Comparison of ENCODE assay signal across 32 mouse cellular contexts in the genomic region with DNA sequence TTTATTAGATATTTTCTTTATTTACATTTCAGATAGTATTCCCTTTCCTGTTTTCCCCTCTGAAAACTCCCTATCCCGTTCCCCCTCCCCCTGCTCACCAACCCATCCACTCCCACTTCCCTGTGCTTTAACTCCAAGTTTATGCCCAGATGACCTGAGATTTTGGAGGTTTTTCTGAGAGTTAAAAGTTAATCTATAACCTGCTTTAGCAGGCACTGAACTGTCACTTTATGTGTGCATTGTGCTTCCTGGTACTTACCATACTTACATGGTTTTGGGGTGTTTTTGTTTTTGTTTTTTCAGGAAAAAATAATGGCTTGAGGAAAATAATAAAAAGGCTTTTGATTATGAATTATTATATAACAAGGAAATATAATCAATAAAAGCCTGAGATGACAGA.
"Had no signal": no experiment of that assay in that cellular context is flagged by ENCODE, and none has a peak within 500 bp of the region (broad histone marks: within the 10 kb centered on the region; RNA-seq: fewer than 3 reads in every experiment).

No protein-coding gene starts in this region.

- H3K27ac ChIP-seq: heart, adult 2 months; heart, embryonic 10.5 days; heart, embryonic 13.5 days; heart, embryonic 15.5 days; hindbrain, embryonic 10.5 days; hindbrain, embryonic 12.5 days; hindbrain, embryonic 13.5 days; hindbrain, embryonic 14.5 days; hindbrain, embryonic 15.5 days; hindbrain, postnatal 0 days; kidney, postnatal 0 days; layer of hippocampus, adult 2 months; left cerebral cortex, adult 2 months had no signal

- H3K4me1 ChIP-seq: heart, embryonic 10.5 days; heart, embryonic 12.5 days; heart, embryonic 13.5 days; heart, embryonic 15.5 days; hindbrain, embryonic 10.5 days; hindbrain, embryonic 12.5 days; hindbrain, embryonic 13.5 days; hindbrain, embryonic 15.5 days had no signal

- H3K9ac ChIP-seq: heart, embryonic 12.5 days; heart, embryonic 13.5 days; heart, embryonic 15.5 days; hindbrain, embryonic 12.5 days; hindbrain, embryonic 13.5 days; hindbrain, embryonic 14.5 days; hindbrain, embryonic 15.5 days had no signal

- H3K4me3 ChIP-seq: heart, adult 2 months; heart, embryonic 10.5 days; heart, embryonic 12.5 days; heart, embryonic 13.5 days; heart, embryonic 15.5 days; hindbrain, embryonic 10.5 days; hindbrain, embryonic 12.5 days; hindbrain, embryonic 13.5 days; hindbrain, embryonic 15.5 days; layer of hippocampus, adult 2 months; left cerebral cortex, adult 2 months had no signal

- H3K27me3 ChIP-seq: heart, embryonic 12.5 days; heart, embryonic 13.5 days; heart, embryonic 15.5 days; hindbrain, embryonic 12.5 days; hindbrain, embryonic 13.5 days; hindbrain, embryonic 15.5 days had no signal

- H3K9me3 ChIP-seq: heart, embryonic 10.5 days; heart, embryonic 12.5 days; heart, embryonic 13.5 days; heart, embryonic 15.5 days; hindbrain, embryonic 10.5 days; hindbrain, embryonic 12.5 days; hindbrain, embryonic 13.5 days; hindbrain, embryonic 15.5 days had no signal

- DNase-seq: heart, adult 18-20 months; heart, adult 2 months; heart, postnatal 10 days; heart, postnatal 14 days; heart, postnatal 36 days; heart, postnatal 4 days; kidney, adult 11 months; kidney, adult 18-20 months; kidney, adult 2 months; kidney, adult 8-10 months; kidney, adult 9 months; kidney, postnatal 10 days; kidney, postnatal 14 days; kidney, postnatal 25 days; layer of hippocampus, adult 9-11 months; layer of hippocampus, postnatal 36 days had no signal

- H3K4me2 ChIP-seq: heart, embryonic 11.5 days; heart, embryonic 12.5 days; heart, embryonic 13.5 days; heart, embryonic 15.5 days; hindbrain, embryonic 12.5 days; hindbrain, embryonic 13.5 days; hindbrain, embryonic 14.5 days; hindbrain, embryonic 15.5 days had no signal

- ATAC-seq: hindbrain, embryonic 16.5 days; hindbrain, postnatal 0 days; inflammation-experienced regulatory T-cells, adult 6 months had no signal

- H3K36me3 ChIP-seq: heart, embryonic 10.5 days; heart, embryonic 12.5 days; heart, embryonic 13.5 days; heart, embryonic 15.5 days; hindbrain, embryonic 10.5 days; hindbrain, embryonic 12.5 days; hindbrain, embryonic 13.5 days; hindbrain, embryonic 15.5 days had no signal
